Mouse (Mus musculus) natural killer cell, adult 2 months (primary cell): ENCODE results near the gene Il13ra1.

Source experiments
- DNase-seq, 2 experiments: peaks; one replicate each; pipeline ENCODE4 v3.0.0; 2022; ENCODE audit warnings: low spot score in 2 of 2

Gene Il13ra1

GRCm38 (mm10) chrX:36111622-36112421, at the start of gene Il13ra1:
Gene Il13ra1 (plus strand): TSS chrX:36112110.
- DNase-seq = no peak

- no peak for DNase-seq
These were observed 37.9 kb upstream of the Il13ra1 start for GRCm38 (mm10) chrX:36073997-36074396.

- no peak for DNase-seq
These were observed 34.7 kb upstream of the Il13ra1 start for GRCm38 (mm10) chrX:36077164-36077563.

GRCm38 (mm10) chrX:36082917-36083316, 29.0 kb upstream of the Il13ra1 start:
- DNase-seq = peak in 1 of 2 experiments; percentile 1

GRCm38 (mm10) chrX:36088464-36089256, 23.2 kb upstream of the Il13ra1 start:
- DNase-seq = no peak

GRCm38 (mm10) chrX:36100883-36101282, 11.0 kb upstream of the Il13ra1 start:
- DNase-seq = no peak

- no peak for DNase-seq
These were observed 10.6 kb upstream of the Il13ra1 start for GRCm38 (mm10) chrX:36101318-36101717.

GRCm38 (mm10) chrX:36108601-36109000, 3.3 kb upstream of the Il13ra1 start:
- DNase-seq = no peak

GRCm38 (mm10) chrX:36112422-36112750, 476 bp downstream of the Il13ra1 start:
- DNase-seq = no peak

- no peak for DNase-seq
These were observed 3.3 kb downstream of the Il13ra1 start for GRCm38 (mm10) chrX:36115171-36115570.

- peak in 1 of 2 experiments; percentile 1 for DNase-seq
These were observed 17.3 kb downstream of the Il13ra1 start for GRCm38 (mm10) chrX:36129037-36129770.

GRCm38 (mm10) chrX:36129771-36130108, 17.8 kb downstream of the Il13ra1 start:
- DNase-seq = no peak

- no peak for DNase-seq
These were observed 24.4 kb downstream of the Il13ra1 start for GRCm38 (mm10) chrX:36136346-36136745.

- DNase-seq = no peak
These were observed 30.2 kb downstream of the Il13ra1 start for GRCm38 (mm10) chrX:36141994-36142639.

GRCm38 (mm10) chrX:36146746-36147145, 34.8 kb downstream of the Il13ra1 start:
- no peak for DNase-seq

- DNase-seq = no peak
These were observed 38.2 kb downstream of the Il13ra1 start for GRCm38 (mm10) chrX:36150100-36150499.

GRCm38 (mm10) chrX:36156677-36157076, 44.8 kb downstream of the Il13ra1 start:
- DNase-seq = no peak

GRCm38 (mm10) chrX:36161567-36161966, 49.7 kb downstream of the Il13ra1 start:
- DNase-seq = no peak

GRCm38 (mm10) chrX:36183625-36184024, 71.7 kb downstream of the Il13ra1 start:
- DNase-seq = peak in 1 of 2 experiments; percentile 17

GRCm38 (mm10) chrX:36186036-36186435, 74.1 kb downstream of the Il13ra1 start:
- no peak for DNase-seq

- DNase-seq = no peak
These were observed 74.5 kb downstream of the Il13ra1 start for GRCm38 (mm10) chrX:36186443-36186842.

- DNase-seq = no peak
These were observed 82.0 kb downstream of the Il13ra1 start for GRCm38 (mm10) chrX:36193951-36194350.
